Mouse (Mus musculus) erythroblast, embryonic 14.5 days (primary cell): ENCODE data around the gene N4bp1. TPM values are rescaled to one million over a fixed set of nuclear protein-coding genes. Genes with fewer than 3 reads are reported as not detected.

Source experiments
- H3K27me3 ChIP-seq: 2 replicates; pipeline ENCODE4 v1.6.1; 2012; ENCODE audit warnings: inconsistent platforms; ENCODE audit not compliant: control insufficient read depth
- H3K36me3 ChIP-seq: 2 replicates; pipeline ENCODE4 v1.6.1; 2012; ENCODE audit warnings: mild to moderate bottlenecking, inconsistent platforms; ENCODE audit not compliant: control insufficient read depth
- H3K4me1 ChIP-seq: 2 replicates; pipeline ENCODE4 v1.6.1; 2012; ENCODE audit warnings: inconsistent platforms; ENCODE audit not compliant: control insufficient read depth
- H3K4me3 ChIP-seq: replicated peaks from 2 replicates; pipeline ENCODE3; 2012; ENCODE audit warnings: moderate library complexity, mild to moderate bottlenecking, inconsistent platforms
- H3K9me3 ChIP-seq: 2 replicates; pipeline ENCODE4 v1.6.1; 2012; ENCODE audit warnings: low read length, inconsistent platforms, mixed read lengths; ENCODE audit not compliant: control insufficient read depth
- GATA1 ChIP-seq: IDR thresholded peaks from 2 replicates; pipeline ENCODE4 v1.6.1; 2012; ENCODE audit warnings: low read length, inconsistent platforms, mixed read lengths
- TAL1 ChIP-seq: IDR thresholded peaks from 3 replicates; pipeline ENCODE4 v1.6.1; 2012; ENCODE audit warnings: low read length, inconsistent platforms, mixed read lengths
- polyA plus RNA-seq: library from polyadenylated mRNA; stranded (reverse); fragments of >175 nt; gene quantifications from 2 replicates; pipeline ENCODE4 v1.2.3, GENCODE M21; 2012

The N4bp1 gene
- polyA plus RNA-seq, 1 experiment = 0.37 TPM

DNA sequence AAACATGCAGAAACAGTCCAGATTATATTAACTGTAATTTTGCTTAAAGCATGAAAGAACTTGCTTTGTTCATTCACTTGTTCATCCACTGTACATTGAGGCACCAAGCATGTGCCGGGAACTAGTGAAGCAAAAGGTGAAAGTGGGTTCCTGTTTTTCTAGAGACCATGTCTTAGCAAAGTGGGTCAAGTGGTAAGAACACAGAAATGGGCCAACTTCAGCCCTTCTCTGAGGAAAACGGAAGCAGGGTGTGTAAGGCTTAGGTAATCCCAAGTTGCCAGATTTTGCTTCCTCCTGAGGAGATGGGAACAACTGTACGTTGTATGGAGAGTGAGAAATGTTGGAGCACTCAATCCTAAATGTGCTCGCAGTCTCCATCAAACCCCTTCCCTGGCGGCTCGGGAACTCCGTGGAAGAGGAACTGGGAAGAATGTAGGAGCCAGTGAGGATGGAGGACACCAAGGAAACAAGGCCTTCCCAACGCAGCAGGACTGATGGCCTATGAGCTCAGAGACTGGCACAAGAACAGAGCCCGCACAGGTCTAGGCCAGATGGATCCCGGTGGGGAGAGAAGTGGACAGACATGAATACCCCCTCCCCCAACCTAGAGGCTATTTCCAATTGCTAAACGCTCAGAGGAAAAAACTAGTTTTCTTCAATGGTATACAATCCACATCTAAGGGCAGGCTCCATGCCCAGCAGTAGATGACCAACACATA lies 12.8 kb downstream of the N4bp1 start:
- Histone ChIP-seq H3K36me3 (peaks cover 11% of the 10 kb centered on the region), H3K4me1 (peaks cover 37% of the 10 kb centered on the region), H3K9me3 (no peaks in the 10 kb centered on the region), H3K4me3 (no peak overlapping the region), H3K27me3 (no peaks in the 10 kb centered on the region)
- TF ChIP-seq TAL1 = no peak
- TF ChIP-seq GATA1 = no peak

- Histone ChIP-seq H3K9me3 (no peaks in the 10 kb centered on the region), H3K27me3 (no peaks in the 10 kb centered on the region), H3K4me1 (peaks cover 35% of the 10 kb centered on the region), H3K36me3 (peaks cover 11% of the 10 kb centered on the region), H3K4me3 (no peak overlapping the region)
- TF ChIP-seq GATA1 = no peak
- no peak for TF ChIP-seq TAL1
These were observed 13.6 kb downstream of the N4bp1 start for GRCm38 (mm10) chr8:86871421-86871820.

DNA sequence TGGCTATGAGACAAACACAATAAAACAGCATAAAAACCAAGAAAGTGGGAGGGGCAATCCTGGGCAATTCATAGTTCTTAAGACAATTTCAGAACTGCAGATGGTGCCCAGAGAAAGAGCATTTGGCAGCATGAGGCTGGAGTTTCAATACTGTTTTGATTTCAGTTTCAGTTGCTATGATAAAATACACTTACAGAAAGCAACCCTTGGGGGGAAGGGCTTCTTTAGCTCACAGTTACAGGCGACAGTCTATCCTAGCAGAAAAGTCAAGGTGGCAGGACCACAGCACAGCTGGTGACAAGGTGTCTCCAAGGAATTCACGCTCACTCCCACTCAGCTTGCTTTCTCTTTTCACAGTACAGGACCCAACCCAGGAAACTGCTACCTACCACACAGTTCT lies 14.3 kb downstream of the N4bp1 start:
- Histone ChIP-seq H3K4me1 (peaks cover 35% of the 10 kb centered on the region), H3K4me3 (no peak overlapping the region), H3K36me3 (peaks cover 11% of the 10 kb centered on the region), H3K27me3 (no peaks in the 10 kb centered on the region), H3K9me3 (no peaks in the 10 kb centered on the region)
- TF ChIP-seq GATA1 = no peak
- TF ChIP-seq TAL1 = no peak

DNA sequence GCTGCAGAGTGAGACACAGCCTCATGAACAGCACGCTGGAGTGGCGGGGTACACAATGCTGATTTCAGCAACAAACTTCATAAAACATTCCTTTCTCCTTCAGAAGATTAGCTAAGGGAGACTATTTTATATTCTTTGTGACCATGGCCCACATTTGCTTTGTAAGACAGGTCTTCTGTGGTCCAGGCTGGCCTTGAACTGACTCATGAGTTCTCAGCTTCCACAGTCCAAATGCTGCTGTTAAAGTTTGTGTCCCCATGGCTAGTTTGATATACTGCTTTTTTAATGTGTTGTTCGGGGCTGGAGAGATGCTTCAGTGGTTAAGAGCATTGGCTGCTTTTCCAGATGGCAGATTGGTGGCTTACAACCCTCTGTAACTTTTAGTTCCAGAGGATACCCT lies 17.0 kb downstream of the N4bp1 start:
- no peaks in the 10 kb centered on the region for H3K9me3 ChIP-seq
- H3K36me3 ChIP-seq = peaks cover 5% of the 10 kb centered on the region
- no peaks in the 10 kb centered on the region for H3K27me3 ChIP-seq
- TF ChIP-seq TAL1 (no peak), GATA1 (no peak)
- H3K4me1 ChIP-seq = peaks cover 14% of the 10 kb centered on the region
- H3K4me3 ChIP-seq = no peak overlapping the region

DNA sequence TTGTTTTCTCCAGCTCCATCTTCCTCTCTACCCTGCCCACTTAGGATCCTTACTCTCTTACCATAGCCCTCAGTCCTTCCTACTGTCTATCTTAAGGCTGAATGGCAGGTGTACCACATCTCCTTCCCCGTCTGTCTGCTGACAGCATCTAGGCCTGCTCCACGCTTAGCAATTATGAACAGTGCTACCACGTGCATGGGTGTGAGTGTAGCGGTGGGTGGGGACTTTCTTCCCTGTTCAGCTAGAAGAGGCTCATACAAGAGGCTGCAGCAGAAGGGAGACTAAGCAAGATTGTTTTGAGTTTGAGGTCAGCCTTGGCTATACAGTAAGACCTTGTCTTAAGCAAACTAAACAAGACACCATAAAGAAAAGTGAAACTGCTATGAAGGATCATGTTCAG lies 20.3 kb downstream of the N4bp1 start:
- H3K4me3 ChIP-seq = no peak overlapping the region
- H3K36me3 ChIP-seq = peaks cover 22% of the 10 kb centered on the region
- TF ChIP-seq GATA1 = no peak
- no peak for TF ChIP-seq TAL1
- no peaks in the 10 kb centered on the region for H3K27me3 ChIP-seq
- H3K9me3 ChIP-seq = no peaks in the 10 kb centered on the region
- H3K4me1 ChIP-seq = peaks cover 4% of the 10 kb centered on the region

DNA sequence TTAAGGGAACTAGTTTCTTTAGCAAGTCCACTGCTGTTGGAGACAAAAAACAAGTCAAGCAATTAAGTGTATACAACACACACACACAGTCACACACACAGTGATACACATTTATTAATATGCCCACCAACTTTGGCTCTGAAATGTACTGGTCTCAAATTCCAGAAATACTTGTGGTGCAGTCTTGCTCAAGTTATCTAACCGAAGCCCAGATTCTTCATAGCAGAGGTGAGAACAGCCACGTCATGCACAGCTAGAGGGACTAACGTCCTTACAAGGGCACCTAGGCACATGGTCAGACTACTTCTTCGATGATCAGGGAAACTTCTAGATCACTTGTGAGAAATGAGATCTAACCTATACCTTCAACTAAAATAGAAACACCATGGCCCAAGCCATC lies 22.2 kb downstream of the N4bp1 start:
- no peaks in the 10 kb centered on the region for H3K27me3 ChIP-seq
- no peak overlapping the region for H3K4me3 ChIP-seq
- no peaks in the 10 kb centered on the region for H3K9me3 ChIP-seq
- no peak for TF ChIP-seq TAL1
- TF ChIP-seq GATA1 = no peak
- H3K36me3 ChIP-seq = peaks cover 36% of the 10 kb centered on the region
- H3K4me1 ChIP-seq = peaks cover 4% of the 10 kb centered on the region

DNA sequence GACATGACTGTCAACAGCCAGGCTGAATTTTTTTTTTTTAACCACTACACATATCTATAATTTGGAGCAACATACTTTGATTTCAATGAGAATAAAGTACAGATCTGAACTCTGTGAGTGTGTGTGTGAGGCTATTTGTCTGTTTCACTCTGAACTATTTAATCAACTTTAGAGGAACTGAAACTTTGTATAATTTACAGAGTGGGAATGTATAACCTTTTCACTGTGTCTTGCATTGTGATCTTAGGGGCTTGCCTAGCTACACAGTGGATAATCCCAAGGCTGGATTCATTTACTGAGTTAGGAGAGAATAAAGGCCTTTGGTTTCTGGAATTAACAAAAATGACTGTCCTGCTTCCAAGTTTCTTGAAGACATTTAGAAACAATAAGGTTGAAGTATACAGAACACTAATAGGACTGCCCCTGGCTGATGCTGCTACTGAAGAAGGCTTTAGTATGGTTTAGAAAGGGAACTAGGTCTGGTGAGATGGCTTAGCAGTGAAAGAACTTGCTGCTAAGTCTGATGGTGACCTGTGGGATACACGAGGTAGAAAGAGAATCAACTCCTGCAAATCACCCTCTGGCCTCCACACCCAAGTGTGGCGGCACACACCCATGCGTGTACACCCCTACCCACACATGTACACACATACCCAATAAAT lies 22.8 kb downstream of the N4bp1 start:
- peaks cover 4% of the 10 kb centered on the region for H3K4me1 ChIP-seq
- no peak overlapping the region for H3K4me3 ChIP-seq
- peaks cover 41% of the 10 kb centered on the region for H3K36me3 ChIP-seq
- no peaks in the 10 kb centered on the region for H3K9me3 ChIP-seq
- H3K27me3 ChIP-seq = no peaks in the 10 kb centered on the region
- TF ChIP-seq GATA1 (no peak), TAL1 (no peak)

DNA sequence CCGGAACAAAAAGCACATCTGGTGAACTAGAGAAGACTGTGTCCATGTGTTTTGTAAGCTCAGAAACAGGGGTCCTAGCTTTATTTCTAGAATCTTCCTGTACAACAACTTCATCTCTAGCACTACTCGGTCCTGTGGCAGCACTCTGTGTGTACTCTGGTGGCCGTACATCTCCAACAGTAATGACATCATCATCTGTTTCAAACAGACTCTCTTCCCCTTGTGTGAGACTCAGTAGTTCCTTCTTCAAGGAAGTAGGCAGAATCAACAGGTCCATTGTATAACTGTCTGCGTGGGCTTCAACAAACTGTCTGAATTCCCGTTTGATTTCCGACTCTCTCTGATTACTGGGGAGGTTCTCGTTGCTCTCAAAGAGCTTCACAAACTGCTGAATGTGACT lies 23.5 kb downstream of the N4bp1 start:
- H3K27me3 ChIP-seq = no peaks in the 10 kb centered on the region
- peaks cover 45% of the 10 kb centered on the region for H3K36me3 ChIP-seq
- H3K4me1 ChIP-seq = peaks cover 4% of the 10 kb centered on the region
- H3K9me3 ChIP-seq = no peaks in the 10 kb centered on the region
- TF ChIP-seq TAL1 (no peak), GATA1 (no peak)
- H3K4me3 ChIP-seq = no peak overlapping the region

DNA sequence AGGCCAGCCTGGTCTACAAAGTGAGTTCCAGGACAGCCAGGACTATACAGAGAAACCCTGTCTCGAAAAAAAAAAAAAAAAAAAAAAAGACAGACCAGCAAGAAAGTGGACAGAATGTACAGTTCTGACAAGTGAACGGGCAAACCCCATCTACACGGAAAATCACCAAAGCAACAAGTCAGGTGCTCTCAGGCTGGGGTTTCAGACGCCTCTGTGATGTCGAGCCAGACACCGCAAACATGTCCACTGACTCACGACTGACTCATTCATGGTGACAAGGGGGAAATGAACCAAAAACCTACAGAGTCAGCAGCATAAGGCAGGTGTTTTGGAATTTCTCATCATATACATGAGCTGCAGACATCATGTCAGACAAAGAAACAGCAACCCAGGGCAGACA lies 28.8 kb downstream of the N4bp1 start:
- Histone ChIP-seq H3K27me3 (no peaks in the 10 kb centered on the region), H3K4me3 (no peak overlapping the region), H3K36me3 (peaks cover 61% of the 10 kb centered on the region), H3K4me1 (no peaks in the 10 kb centered on the region), H3K9me3 (no peaks in the 10 kb centered on the region)
- no peak for TF ChIP-seq TAL1
- TF ChIP-seq GATA1 = no peak
